Comparison of ENCODE assay signal across 7 mouse cellular contexts in the genomic region with DNA sequence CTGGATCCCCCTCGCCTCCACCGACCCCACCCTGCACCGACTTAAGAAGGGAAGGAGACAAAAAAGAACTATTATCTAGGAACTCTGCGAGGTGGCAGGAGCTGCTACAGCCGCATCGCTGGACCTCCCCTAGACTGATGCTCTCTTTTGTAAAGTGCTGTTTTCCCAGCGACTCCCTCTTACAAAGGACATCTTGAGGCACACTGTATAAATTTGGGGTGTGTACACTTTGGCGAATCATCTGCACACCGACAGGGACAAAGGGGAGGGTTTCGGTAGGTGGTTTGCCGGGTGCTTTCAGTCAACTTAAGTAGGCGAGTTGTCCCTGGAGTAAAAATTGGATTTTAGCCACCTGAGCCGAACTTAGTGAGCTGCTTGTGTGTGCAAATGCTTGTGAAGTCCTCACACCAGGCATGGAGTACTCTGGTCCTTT.
DNase-seq lines count a peak whose midpoint lies in the region; ATAC-seq lines count a peak whose summit lies in the region.

No protein-coding gene starts in this region.

- peak overlapping the region; percentile 63 for H3K4me2 ChIP-seq in forebrain, embryonic 16.5 days (ENCODE audit: low read length)
- H3K4me2 ChIP-seq in limb, embryonic 13.5 days (replicated peaks), result peak overlapping the region; percentile 71

- peak overlapping the region; percentile 39 for H3K4me3 ChIP-seq in forebrain, embryonic 16.5 days (replicated peaks; ENCODE audit: low read length)
- H3K4me3 ChIP-seq in limb, embryonic 13.5 days, result peak overlapping the region; percentile 37

- H3K27me3 ChIP-seq in forebrain, embryonic 16.5 days (replicated peaks; ENCODE audit: control insufficient read depth, insufficient read depth, low read length), result no peaks in the 10 kb centered on the region
- H3K27me3 ChIP-seq in limb, embryonic 13.5 days, result no peaks in the 10 kb centered on the region

- ATAC-seq in forebrain, embryonic 16.5 days, result peak; percentile 62
- peak; percentile 69 for ATAC-seq in limb, embryonic 13.5 days (ENCODE audit: low FRiP score, low read depth)
- no peak for ATAC-seq in CD4-positive, CD25-positive, alpha-beta regulatory T cell, adult 4 months

- H3K9ac ChIP-seq in forebrain, embryonic 16.5 days (replicated peaks; ENCODE audit: low read depth, low read length), result peak overlapping the region; percentile 73
- peak overlapping the region; percentile 63 for H3K9ac ChIP-seq in limb, embryonic 13.5 days

- DNase-seq in right cerebral cortex, postnatal 4 days, result peak; percentile 38
- DNase-seq in right cerebral cortex, postnatal 36 days (ENCODE audit: low spot score in 2 of 2), result no peak
- DNase-seq in layer of hippocampus, adult 9-10 months (ENCODE audit: low spot score), result no peak
- DNase-seq in gastrocnemius, postnatal 10 days, result no peak

- peaks cover 19% of the 10 kb centered on the region for H3K4me1 ChIP-seq in forebrain, embryonic 16.5 days (replicated peaks; ENCODE audit: control insufficient read depth, insufficient read depth, low read length)
- H3K4me1 ChIP-seq in limb, embryonic 13.5 days, result peaks cover 15% of the 10 kb centered on the region

- H3K27ac ChIP-seq in forebrain, embryonic 16.5 days (ENCODE audit: low read length), result peak overlapping the region; percentile 94
- peak overlapping the region; percentile 89 for H3K27ac ChIP-seq in limb, embryonic 13.5 days

- WGBS in forebrain, embryonic 16.5 days, result 2% methylated on average over 13 of the region's 13 CpGs
- 8% methylated on average over 13 of the region's 13 CpGs for WGBS in limb, embryonic 13.5 days

- H3K36me3 ChIP-seq in forebrain, embryonic 16.5 days (ENCODE audit: control insufficient read depth, insufficient read depth), result no peaks in the 10 kb centered on the region
- H3K36me3 ChIP-seq in limb, embryonic 13.5 days, result no peaks in the 10 kb centered on the region

- H3K9me3 ChIP-seq in forebrain, embryonic 16.5 days (ENCODE audit: control insufficient read depth, low read length), result peaks cover 2% of the 10 kb centered on the region; the same call in 1 of the 2 replicates
- H3K9me3 ChIP-seq in limb, embryonic 13.5 days, result no peaks in the 10 kb centered on the region
